Mouse (Mus musculus): Measurements from ENCODE around the gene Capza2. TPM values are rescaled to one million over a fixed set of nuclear protein-coding genes. Genes with fewer than 3 reads are reported as not detected.

The Capza2 gene
- polyA plus RNA-seq (2016; fragmentation: Nextera tagmentation; extraction: Ambion mirVana) = 223 and 232 TPM in 2 replicates

- H3K4me3 ChIP-seq = peak within 1 kb of the TSS; percentile 99
- peaks cover 2% of the 10 kb centered on the region for H3K36me3 ChIP-seq
- peak within 1 kb of the TSS; percentile 100 for H3K27ac ChIP-seq (ENCODE audit: poor library complexity, severe bottlenecking)
- WGBS = 43% methylated on average over 7 of the region's 7 CpGs
- peak within 1 kb of the TSS; percentile 76 for H3K4me2 ChIP-seq
- H3K4me1 ChIP-seq (replicated peaks) = peaks cover 15% of the 10 kb centered on the region
- no peak for ATAC-seq (ENCODE audit: insufficient number of reproducible peaks, low FRiP score)
- no peaks in the 10 kb centered on the region for H3K9me3 ChIP-seq (replicated peaks)
- H3K9ac ChIP-seq = peak within 1 kb of the TSS; percentile 99
- H3K27me3 ChIP-seq (replicated peaks) = no peaks in the 10 kb centered on the region
Measured at GRCm38 (mm10) chr6:17635615-17636284, at the start of gene Capza2. Capza2 (plus strand) TSS chr6:17636234.

- no peaks in the 10 kb centered on the region for H3K4me1 ChIP-seq (replicated peaks)
- H3K9ac ChIP-seq = no peak overlapping the region
- H3K36me3 ChIP-seq = no peaks in the 10 kb centered on the region
- ATAC-seq (ENCODE audit: insufficient number of reproducible peaks, low FRiP score) = no peak
- no peaks in the 10 kb centered on the region for H3K27me3 ChIP-seq (replicated peaks)
- H3K4me2 ChIP-seq = no peak overlapping the region
- H3K27ac ChIP-seq (ENCODE audit: poor library complexity, severe bottlenecking) = no peak overlapping the region
- peaks cover 9% of the 10 kb centered on the region; the same call in 1 of the 2 replicates for H3K9me3 ChIP-seq (replicated peaks)
- H3K4me3 ChIP-seq = no peak overlapping the region
- 39% methylated on average over 16 of the region's 16 CpGs for WGBS
Measured at GRCm38 (mm10) chr6:17589049-17589952, 46.7 kb upstream of the Capza2 start.

- no peak for ATAC-seq (ENCODE audit: insufficient number of reproducible peaks, low FRiP score)
- Histone ChIP-seq H3K9ac (no peak overlapping the region), H3K4me2 (no peak overlapping the region), H3K4me3 (no peak overlapping the region), H3K27me3 (replicated peaks) (no peaks in the 10 kb centered on the region), H3K9me3 (replicated peaks) (peaks cover 9% of the 10 kb centered on the region; the same call in 1 of the 2 replicates), H3K36me3 (no peaks in the 10 kb centered on the region), H3K27ac (ENCODE audit: poor library complexity, severe bottlenecking) (no peak overlapping the region), H3K4me1 (replicated peaks) (no peaks in the 10 kb centered on the region)
- WGBS = 42% methylated on average over 8 of the region's 8 CpGs
Measured at GRCm38 (mm10) chr6:17589953-17590627, 45.9 kb upstream of the Capza2 start.

GRCm38 (mm10) chr6:17593971-17594370 is 42.1 kb upstream of the Capza2 start:
- Histone ChIP-seq H3K4me2 (no peak overlapping the region), H3K9me3 (replicated peaks) (peaks cover 17% of the 10 kb centered on the region), H3K4me3 (no peak overlapping the region), H3K4me1 (replicated peaks) (no peaks in the 10 kb centered on the region), H3K9ac (no peak overlapping the region), H3K27ac (ENCODE audit: poor library complexity, severe bottlenecking) (no peak overlapping the region), H3K27me3 (replicated peaks) (no peaks in the 10 kb centered on the region), H3K36me3 (no peaks in the 10 kb centered on the region)
- 79% methylated on average over 2 of the region's 2 CpGs for WGBS
- ATAC-seq (ENCODE audit: insufficient number of reproducible peaks, low FRiP score) = no peak

- ATAC-seq (ENCODE audit: insufficient number of reproducible peaks, low FRiP score) = no peak
- peaks cover 17% of the 10 kb centered on the region for H3K9me3 ChIP-seq (replicated peaks)
- WGBS = 78% methylated on average over 11 of the region's 11 CpGs
Measured at GRCm38 (mm10) chr6:17595712-17596462, 40.1 kb upstream of the Capza2 start.

GRCm38 (mm10) chr6:17599373-17599772 is 36.7 kb upstream of the Capza2 start:
- 87% methylated on average over 5 of the region's 5 CpGs for WGBS
- Histone ChIP-seq H3K4me2 (no peak overlapping the region), H3K4me3 (no peak overlapping the region), H3K4me1 (replicated peaks) (no peaks in the 10 kb centered on the region), H3K9me3 (replicated peaks) (peaks cover 8% of the 10 kb centered on the region), H3K9ac (no peak overlapping the region), H3K27me3 (replicated peaks) (no peaks in the 10 kb centered on the region), H3K27ac (ENCODE audit: poor library complexity, severe bottlenecking) (no peak overlapping the region), H3K36me3 (no peaks in the 10 kb centered on the region)
- no peak for ATAC-seq (ENCODE audit: insufficient number of reproducible peaks, low FRiP score)

More at GRCm38 (mm10) chr6:17595712-17596462, 40.1 kb upstream of the Capza2 start:
- Histone ChIP-seq H3K4me1 (replicated peaks) (no peaks in the 10 kb centered on the region), H3K36me3 (no peaks in the 10 kb centered on the region), H3K9ac (no peak overlapping the region), H3K27me3 (replicated peaks) (no peaks in the 10 kb centered on the region), H3K4me3 (no peak overlapping the region), H3K4me2 (no peak overlapping the region), H3K27ac (ENCODE audit: poor library complexity, severe bottlenecking) (no peak overlapping the region)

- no peaks in the 10 kb centered on the region for H3K27me3 ChIP-seq (replicated peaks)
- no peak for ATAC-seq (ENCODE audit: insufficient number of reproducible peaks, low FRiP score)
- no peaks in the 10 kb centered on the region for H3K4me1 ChIP-seq (replicated peaks)
- peaks cover 8% of the 10 kb centered on the region for H3K9me3 ChIP-seq (replicated peaks)
- 24% methylated on average over 2 of the region's 2 CpGs for WGBS
- H3K27ac ChIP-seq (ENCODE audit: poor library complexity, severe bottlenecking) = no peak overlapping the region
- H3K4me2 ChIP-seq = no peak overlapping the region
- H3K4me3 ChIP-seq = no peak overlapping the region
- H3K36me3 ChIP-seq = no peaks in the 10 kb centered on the region
- H3K9ac ChIP-seq = no peak overlapping the region
Measured at GRCm38 (mm10) chr6:17601526-17601925, 34.5 kb upstream of the Capza2 start.

GRCm38 (mm10) chr6:17606915-17607314 is 29.1 kb upstream of the Capza2 start:
- Histone ChIP-seq H3K36me3 (no peaks in the 10 kb centered on the region), H3K4me1 (replicated peaks) (no peaks in the 10 kb centered on the region), H3K4me2 (no peak overlapping the region), H3K4me3 (no peak overlapping the region), H3K27ac (ENCODE audit: poor library complexity, severe bottlenecking) (no peak overlapping the region), H3K9me3 (replicated peaks) (no peaks in the 10 kb centered on the region), H3K27me3 (replicated peaks) (no peaks in the 10 kb centered on the region), H3K9ac (no peak overlapping the region)
- WGBS = 79% methylated on average over 1 of the region's 1 CpGs
- no peak for ATAC-seq (ENCODE audit: insufficient number of reproducible peaks, low FRiP score)

GRCm38 (mm10) chr6:17611352-17612010 is 24.6 kb upstream of the Capza2 start:
- ATAC-seq (ENCODE audit: insufficient number of reproducible peaks, low FRiP score) = no peak
- Histone ChIP-seq H3K27ac (ENCODE audit: poor library complexity, severe bottlenecking) (no peak overlapping the region), H3K36me3 (no peaks in the 10 kb centered on the region), H3K4me2 (no peak overlapping the region), H3K4me3 (no peak overlapping the region), H3K4me1 (replicated peaks) (no peaks in the 10 kb centered on the region), H3K9ac (no peak overlapping the region), H3K27me3 (replicated peaks) (no peaks in the 10 kb centered on the region), H3K9me3 (replicated peaks) (no peaks in the 10 kb centered on the region)
- 79% methylated on average over 11 of the region's 11 CpGs for WGBS

GRCm38 (mm10) chr6:17612652-17613051 is 23.4 kb upstream of the Capza2 start:
- H3K27ac ChIP-seq (ENCODE audit: poor library complexity, severe bottlenecking) = no peak overlapping the region
- H3K4me3 ChIP-seq = no peak overlapping the region
- H3K9me3 ChIP-seq (replicated peaks) = no peaks in the 10 kb centered on the region
- no peaks in the 10 kb centered on the region for H3K36me3 ChIP-seq
- H3K4me2 ChIP-seq = no peak overlapping the region
- H3K27me3 ChIP-seq (replicated peaks) = no peaks in the 10 kb centered on the region
- WGBS = 73% methylated on average over 4 of the region's 4 CpGs
- ATAC-seq (ENCODE audit: insufficient number of reproducible peaks, low FRiP score) = no peak
- H3K4me1 ChIP-seq (replicated peaks) = no peaks in the 10 kb centered on the region
- H3K9ac ChIP-seq = no peak overlapping the region

All from heart, embryonic 12.5 days (tissue).